Mouse (Mus musculus) limb, embryonic 15.5 days (tissue): Measurements from ENCODE around the gene Dnajc12. TPM values are rescaled to one million over a fixed set of nuclear protein-coding genes. Genes with fewer than 3 reads are reported as not detected.
"Not testable (repeated sequence)": the region's sequence is repeated elsewhere in the genome, so short reads cannot be mapped to it uniquely, and the experiment has no call there.

Experiments used
- ATAC-seq: fragments of 200-750 bp; cut with Nextera tagmentation; 2 replicates; pipeline ENCODE4 v1.8.0; 2017; ENCODE audit warnings: low read depth, moderate TSS enrichment; ENCODE audit not compliant: insufficient number of reproducible peaks, low FRiP score, low TSS enrichment
- H3K27ac ChIP-seq: fragments of 300-500 bp; sonication (generic); 2 replicates; pipeline ENCODE4 v1.5.1; 2015; ENCODE audit warnings: moderate library complexity, mild to moderate bottlenecking, inconsistent platforms
- H3K27me3 ChIP-seq: fragments of 300-500 bp; sonication (generic); 2 replicates; pipeline ENCODE4 v1.6.1; 2015; ENCODE audit warnings: inconsistent platforms
- H3K36me3 ChIP-seq: fragments of 300-500 bp; sonication (generic); 2 replicates; pipeline ENCODE4 v1.6.1; 2015; ENCODE audit warnings: inconsistent platforms
- H3K4me1 ChIP-seq: fragments of 300-500 bp; sonication (generic); 2 replicates; pipeline ENCODE4 v1.6.1; 2015; ENCODE audit warnings: inconsistent platforms
- H3K4me2 ChIP-seq: fragments of 300-500 bp; sonication (generic); 2 replicates; pipeline ENCODE4 v1.6.1; 2015; ENCODE audit warnings: mild to moderate bottlenecking, inconsistent platforms
- H3K4me3 ChIP-seq: fragments of 300-500 bp; sonication (generic); 2 replicates; pipeline ENCODE4 v1.5.1; 2015; ENCODE audit warnings: mild to moderate bottlenecking, inconsistent platforms
- H3K9ac ChIP-seq: fragments of 300-500 bp; sonication (generic); 2 replicates; pipeline ENCODE4 v1.6.1; 2015; ENCODE audit warnings: inconsistent platforms
- H3K9me3 ChIP-seq: fragments of 300-500 bp; sonication (generic); 2 replicates; pipeline ENCODE4 v1.6.1; 2016; ENCODE audit warnings: inconsistent platforms
- WGBS: fragments of 180-500 bp; shearing (Covaris S2); methylation state at CpG from one replicate; pipeline ENCODE4 v1.1.7; 2015; 5-methylcytosine and 5-hydroxymethylcytosine counted together
- polyA plus RNA-seq: library from polyadenylated mRNA; unstranded; fragments of >200 nt; fragmentation: Nextera tagmentation; extraction: Ambion mirVana; gene quantifications from 2 replicates; pipeline ENCODE4 v1.2.1, GENCODE M21; 2015

Dnajc12 gene
- polyA plus RNA-seq, 1 experiment from 2014 or later: 8.3 TPM

GRCm38 (mm10) chr10:63360502-63360901 is 21.7 kb upstream of the Dnajc12 start:
- no peak for ATAC-seq
- no peaks in the 10 kb centered on the region for H3K27me3 ChIP-seq
- no peaks in the 10 kb centered on the region for H3K36me3 ChIP-seq
- no peak overlapping the region for H3K4me2 ChIP-seq
- WGBS: 52% methylated on average over 1 of the region's 1 CpGs
- H3K4me3 ChIP-seq: no peak overlapping the region
- H3K9me3 ChIP-seq: no peaks in the 10 kb centered on the region
- H3K27ac ChIP-seq: no peak overlapping the region
- no peak overlapping the region for H3K9ac ChIP-seq
- no peaks in the 10 kb centered on the region for H3K4me1 ChIP-seq

- H3K27ac ChIP-seq: no peak overlapping the region
- no peak overlapping the region for H3K4me2 ChIP-seq
- no peaks in the 10 kb centered on the region for H3K4me1 ChIP-seq
- no peaks in the 10 kb centered on the region for H3K27me3 ChIP-seq
- H3K36me3 ChIP-seq: no peaks in the 10 kb centered on the region
- H3K4me3 ChIP-seq: no peak overlapping the region
- H3K9me3 ChIP-seq: no peaks in the 10 kb centered on the region
- ATAC-seq: no peak
- no peak overlapping the region for H3K9ac ChIP-seq
- 68% methylated on average over 7 of the region's 7 CpGs for WGBS
Observed at GRCm38 (mm10) chr10:63365918-63366455, 16.3 kb upstream of the Dnajc12 start.

GRCm38 (mm10) chr10:63367386-63367785 is 14.9 kb upstream of the Dnajc12 start:
- Histone ChIP-seq H3K4me3 (no peak overlapping the region), H3K4me2 (no peak overlapping the region), H3K4me1 (no peaks in the 10 kb centered on the region), H3K27me3 (no peaks in the 10 kb centered on the region), H3K9ac (no peak overlapping the region), H3K9me3 (no peaks in the 10 kb centered on the region), H3K27ac (no peak overlapping the region), H3K36me3 (no peaks in the 10 kb centered on the region)
- WGBS: 66% methylated on average over 6 of the region's 6 CpGs
- ATAC-seq: no peak

- H3K9me3 ChIP-seq: no peaks in the 10 kb centered on the region
- 73% methylated on average over 3 of the region's 3 CpGs for WGBS
- H3K9ac ChIP-seq: no peak overlapping the region
- H3K4me2 ChIP-seq: no peak overlapping the region
- no peaks in the 10 kb centered on the region for H3K4me1 ChIP-seq
- H3K27ac ChIP-seq: no peak overlapping the region
- H3K36me3 ChIP-seq: no peaks in the 10 kb centered on the region
- no peak overlapping the region for H3K4me3 ChIP-seq
- no peak for ATAC-seq
- no peaks in the 10 kb centered on the region for H3K27me3 ChIP-seq
Observed at GRCm38 (mm10) chr10:63368041-63368440, 14.2 kb upstream of the Dnajc12 start.

GRCm38 (mm10) chr10:63376303-63376702 is 5.9 kb upstream of the Dnajc12 start:
- 0 out of 2 replicates have a peak, but pooled peaks cover 2% of the 10 kb centered on the region for H3K27me3 ChIP-seq
- no peak for ATAC-seq
- H3K9me3 ChIP-seq: no peaks in the 10 kb centered on the region
- no peak overlapping the region for H3K27ac ChIP-seq
- no peak overlapping the region for H3K4me2 ChIP-seq
- no peaks in the 10 kb centered on the region for H3K36me3 ChIP-seq
- peaks cover 2% of the 10 kb centered on the region; the same call in 1 of the 2 replicates for H3K4me1 ChIP-seq
- H3K9ac ChIP-seq: no peak overlapping the region
- 85% methylated on average over 5 of the region's 5 CpGs for WGBS
- no peak overlapping the region for H3K4me3 ChIP-seq

- no peak for ATAC-seq
- Histone ChIP-seq H3K4me1 (peaks cover 9% of the 10 kb centered on the region; the same call in 1 of the 2 replicates), H3K4me2 (no peak overlapping the region), H3K4me3 (no peak overlapping the region), H3K36me3 (no peaks in the 10 kb centered on the region), H3K9ac (no peak overlapping the region), H3K27ac (no peak overlapping the region), H3K27me3 (0 out of 2 replicates have a peak, but pooled peaks cover 3% of the 10 kb centered on the region), H3K9me3 (no peaks in the 10 kb centered on the region)
- 21% methylated on average over 9 of the region's 9 CpGs for WGBS
Observed at GRCm38 (mm10) chr10:63377468-63377867, 4.8 kb upstream of the Dnajc12 start.

GRCm38 (mm10) chr10:63378948-63379680 is 3.1 kb upstream of the Dnajc12 start:
- Histone ChIP-seq H3K4me3 (no peak overlapping the region), H3K27me3 (0 out of 2 replicates have a peak, but pooled peaks cover 3% of the 10 kb centered on the region), H3K36me3 (no peaks in the 10 kb centered on the region), H3K9me3 (no peaks in the 10 kb centered on the region), H3K27ac (no peak overlapping the region), H3K9ac (no peak overlapping the region), H3K4me1 (peaks cover 9% of the 10 kb centered on the region; the same call in 1 of the 2 replicates), H3K4me2 (no peak overlapping the region)
- no peak for ATAC-seq
- WGBS: 60% methylated on average over 6 of the region's 6 CpGs

GRCm38 (mm10) chr10:63381498-63382280 is 554 bp upstream of the Dnajc12 start, which contains the start of gene Sirt1:
Gene Sirt1 (minus strand): TSS chr10:63381704.
- H3K4me1 ChIP-seq: peaks cover 9% of the 10 kb centered on the region; the same call in 1 of the 2 replicates
- H3K36me3 ChIP-seq: no peaks in the 10 kb centered on the region
- 4% methylated on average over 24 of the region's 24 CpGs for WGBS
- no peak for ATAC-seq
- peak within 1 kb of the TSS; percentile 51 for H3K9ac ChIP-seq
- no peaks in the 10 kb centered on the region for H3K9me3 ChIP-seq
- H3K27ac ChIP-seq: peak within 1 kb of the TSS; percentile 71
- 0 out of 2 replicates have a peak, but pooled peaks cover 3% of the 10 kb centered on the region for H3K27me3 ChIP-seq
- peak within 1 kb of the TSS; percentile 49 for H3K4me3 ChIP-seq
- peak within 1 kb of the TSS; percentile 85 for H3K4me2 ChIP-seq

GRCm38 (mm10) chr10:63385897-63386296 is 3.7 kb downstream of the Dnajc12 start:
- 17% methylated on average over 5 of the region's 5 CpGs for WGBS
- not testable (repeated sequence) for H3K27ac ChIP-seq, H3K4me1 ChIP-seq, H3K9ac ChIP-seq, H3K36me3 ChIP-seq, ATAC-seq, H3K9me3 ChIP-seq, H3K27me3 ChIP-seq
- peak overlapping the region; percentile 58 for H3K4me3 ChIP-seq
- peak overlapping the region; percentile 72 for H3K4me2 ChIP-seq

- peak; percentile 60; the same call in 1 of the 2 replicates for ATAC-seq
- WGBS: under 1% methylated on average over 19 of the region's 19 CpGs
- H3K9me3 ChIP-seq: no peaks in the 10 kb centered on the region
- H3K4me3 ChIP-seq: peak overlapping the region; percentile 58
- H3K36me3 ChIP-seq: no peaks in the 10 kb centered on the region
- H3K4me1 ChIP-seq: peaks cover 6% of the 10 kb centered on the region; the same call in 1 of the 2 replicates
- peak overlapping the region; percentile 72 for H3K4me2 ChIP-seq
- H3K27me3 ChIP-seq: no peaks in the 10 kb centered on the region
- peak overlapping the region; percentile 47 for H3K9ac ChIP-seq
- peak overlapping the region; percentile 71 for H3K27ac ChIP-seq
Observed at GRCm38 (mm10) chr10:63386444-63386843, 4.2 kb downstream of the Dnajc12 start.

- H3K9ac ChIP-seq: peak overlapping the region; percentile 47; the same call in 1 of the 2 replicates
- peak overlapping the region; percentile 58 for H3K4me3 ChIP-seq
- ATAC-seq: no peak
- peak overlapping the region; percentile 71 for H3K27ac ChIP-seq
- peak overlapping the region; percentile 72 for H3K4me2 ChIP-seq
- no peaks in the 10 kb centered on the region for H3K27me3 ChIP-seq
- no peaks in the 10 kb centered on the region for H3K36me3 ChIP-seq
- 0 out of 2 replicates have a peak, but pooled peaks cover under 1% of the 10 kb centered on the region for H3K4me1 ChIP-seq
- H3K9me3 ChIP-seq: no peaks in the 10 kb centered on the region
- WGBS: 2% methylated on average over 10 of the region's 10 CpGs
Observed at GRCm38 (mm10) chr10:63386991-63387390, 4.7 kb downstream of the Dnajc12 start.
